Mouse (Mus musculus): Measurements from ENCODE around the gene Wwox.
A peak's percentile ranks its signal among the peaks of the same experiment; 100 is the strongest.

The Wwox gene

GRCm38 (mm10) chr8:114908086-114908485, 468.6 kb downstream of the Wwox start:
- no peak for DNase-seq (ENCODE audit: low spot score)

- DNase-seq (ENCODE audit: low spot score) = no peak
Observed at GRCm38 (mm10) chr8:114908589-114908988, 469.1 kb downstream of the Wwox start.

DNA sequence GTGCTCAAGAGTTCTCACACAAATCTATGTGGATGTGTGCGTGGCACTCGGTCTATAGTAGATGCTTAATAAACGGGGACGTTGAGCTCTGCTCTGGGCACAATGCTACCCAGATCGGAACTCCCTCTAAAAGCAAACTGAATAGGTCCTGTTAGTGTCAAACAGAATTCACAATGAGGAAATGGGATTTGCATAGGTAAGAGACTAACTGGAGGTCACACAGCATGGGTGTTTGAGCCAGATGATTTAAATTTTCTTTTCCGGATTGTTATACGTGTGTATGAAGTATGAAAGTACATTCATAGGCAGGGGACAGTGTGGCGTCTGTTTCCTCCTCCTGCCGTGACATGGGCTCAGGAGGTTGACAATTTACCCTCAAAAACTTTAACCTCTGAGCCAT, 469.7 kb downstream of the Wwox start:
- DNase-seq (ENCODE audit: low spot score) = no peak

GRCm38 (mm10) chr8:114911031-114911580, 471.7 kb downstream of the Wwox start:
- DNase-seq (ENCODE audit: low spot score) = no peak

DNA sequence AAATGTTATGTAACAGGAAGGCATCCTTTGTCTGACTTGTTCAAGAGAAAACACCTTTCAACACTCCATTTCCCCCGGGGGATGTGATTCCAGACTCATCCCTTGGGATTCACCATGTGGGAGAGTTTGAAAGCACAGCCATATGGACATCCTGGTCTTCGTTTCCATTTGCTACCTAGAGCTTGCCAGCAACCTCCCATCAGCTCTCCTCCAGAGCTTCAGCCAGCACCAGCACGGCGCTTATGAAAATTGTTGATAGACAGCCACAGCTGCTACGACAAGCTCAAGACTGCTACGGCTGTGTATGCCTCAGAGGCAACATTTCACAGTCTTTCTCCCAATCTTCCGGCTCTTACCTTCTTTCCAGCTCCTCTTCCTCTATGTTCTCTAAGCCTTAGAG, 484.2 kb downstream of the Wwox start:
- peak; percentile 25 for DNase-seq (ENCODE audit: low spot score)

DNA sequence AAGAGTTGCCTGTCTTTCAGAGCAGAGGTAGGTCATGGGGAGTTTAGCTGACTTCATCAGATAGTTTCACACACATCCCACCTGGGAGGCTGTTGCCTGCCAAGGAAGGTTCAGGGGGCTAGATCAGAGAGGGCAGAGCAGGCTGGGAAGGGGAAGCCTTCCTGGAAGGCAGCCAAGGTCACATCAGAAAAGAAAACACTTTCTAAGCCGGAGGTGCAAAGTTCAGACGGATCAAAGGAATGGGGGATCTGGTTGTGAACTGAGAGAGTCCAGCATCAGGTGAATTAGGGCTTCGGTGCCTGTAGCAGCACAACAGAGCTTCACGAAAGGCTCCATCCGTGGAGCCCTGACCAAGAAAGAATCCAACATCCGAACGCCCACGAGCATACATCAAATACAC, 488.0 kb downstream of the Wwox start:
- no peak for DNase-seq (ENCODE audit: low spot score)

DNA sequence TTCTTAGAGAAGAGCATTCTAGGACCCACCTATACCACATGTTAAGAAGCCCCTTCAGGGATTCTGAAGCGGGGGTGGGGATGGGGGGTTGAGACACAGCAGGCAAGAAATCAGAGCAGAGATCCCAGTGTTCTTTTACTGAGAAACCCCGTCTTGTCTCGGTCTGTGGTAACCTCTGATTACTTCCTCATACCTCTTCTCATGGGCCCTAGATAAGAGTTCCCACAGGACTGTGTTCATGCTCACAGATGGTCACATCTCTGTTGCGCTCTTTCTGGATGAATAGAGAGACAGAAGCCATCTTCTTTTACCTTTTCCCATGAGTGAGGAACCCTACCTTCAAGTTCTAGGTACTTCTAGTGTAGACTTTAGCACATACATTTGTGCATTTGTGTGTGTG, 488.5 kb downstream of the Wwox start:
- DNase-seq (ENCODE audit: low spot score) = no peak

DNA sequence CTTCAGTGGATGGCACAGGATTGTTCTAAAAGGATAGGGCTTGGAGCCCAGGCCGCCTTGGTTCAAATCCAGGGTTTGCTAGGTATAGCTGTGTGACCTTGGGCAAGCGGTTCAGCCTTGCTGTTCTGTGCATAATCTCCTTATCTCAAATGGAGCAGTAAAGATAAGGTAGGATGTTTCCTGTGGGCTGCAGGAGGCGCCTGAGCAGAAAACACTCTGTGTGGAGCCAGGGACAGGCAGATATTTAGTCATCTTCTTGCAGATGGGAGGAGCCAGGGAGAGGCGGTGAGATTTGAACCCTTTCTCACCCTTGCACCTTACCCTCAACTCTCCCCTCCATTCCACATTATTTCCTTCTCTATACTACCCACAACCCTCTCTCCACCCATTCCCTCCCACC, 490.1 kb downstream of the Wwox start:
- DNase-seq (ENCODE audit: low spot score) = no peak

GRCm38 (mm10) chr8:114932071-114932630, 492.7 kb downstream of the Wwox start:
- DNase-seq (ENCODE audit: low spot score) = no peak

DNA sequence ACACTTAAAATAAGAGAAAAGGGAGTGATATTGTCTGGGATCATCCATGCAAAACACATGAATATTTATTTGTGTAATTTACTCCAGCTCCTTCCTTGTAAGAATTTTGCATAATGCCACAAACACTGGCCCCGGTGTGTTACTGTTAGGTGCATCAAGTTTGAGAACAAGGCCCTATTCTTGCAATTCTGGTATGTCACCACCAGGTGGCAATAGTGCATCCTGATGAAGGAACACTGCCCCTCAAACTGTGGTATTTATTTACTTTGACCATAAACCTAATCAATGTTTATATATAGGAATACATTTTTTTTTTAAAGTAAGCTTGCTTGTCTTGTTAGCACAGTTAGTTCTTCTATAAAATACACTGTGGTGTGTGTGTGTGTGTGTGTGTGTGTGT, 493.8 kb downstream of the Wwox start:
- DNase-seq (ENCODE audit: low spot score) = no peak

DNA sequence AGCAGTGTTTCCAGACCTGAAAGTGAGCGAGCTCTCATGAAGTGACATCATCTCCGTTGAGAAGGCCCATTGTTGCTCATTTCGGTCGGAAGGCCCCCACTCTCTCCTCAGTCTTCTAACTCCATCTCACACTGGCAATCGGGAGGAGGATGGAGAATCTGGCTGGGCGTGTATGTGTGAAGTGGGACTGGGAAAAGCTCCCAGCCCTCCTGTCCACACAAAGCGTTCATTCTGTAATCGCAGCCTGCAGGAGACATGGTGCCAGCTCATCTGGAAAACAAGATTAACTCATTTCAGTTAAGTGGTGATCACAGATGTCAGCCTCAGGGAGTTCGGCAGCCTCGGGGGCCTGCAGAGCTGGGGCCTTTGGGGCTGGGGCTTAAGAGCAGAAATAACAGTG, 497.4 kb downstream of the Wwox start:
- peak; percentile 5 for DNase-seq (ENCODE audit: low spot score)

- DNase-seq (ENCODE audit: low spot score) = no peak
Observed at GRCm38 (mm10) chr8:114939338-114939737, 499.9 kb downstream of the Wwox start.

- no peak for DNase-seq (ENCODE audit: low spot score)
Observed at GRCm38 (mm10) chr8:114941096-114941495, 501.6 kb downstream of the Wwox start.

- DNase-seq (ENCODE audit: low spot score) = no peak
Observed at GRCm38 (mm10) chr8:114941644-114942043, 502.2 kb downstream of the Wwox start.

- DNase-seq (ENCODE audit: low spot score) = no peak
Observed at GRCm38 (mm10) chr8:114947921-114948320, 508.5 kb downstream of the Wwox start.

GRCm38 (mm10) chr8:114956377-114957168, 517.1 kb downstream of the Wwox start:
- DNase-seq (ENCODE audit: low spot score) = no peak

DNA sequence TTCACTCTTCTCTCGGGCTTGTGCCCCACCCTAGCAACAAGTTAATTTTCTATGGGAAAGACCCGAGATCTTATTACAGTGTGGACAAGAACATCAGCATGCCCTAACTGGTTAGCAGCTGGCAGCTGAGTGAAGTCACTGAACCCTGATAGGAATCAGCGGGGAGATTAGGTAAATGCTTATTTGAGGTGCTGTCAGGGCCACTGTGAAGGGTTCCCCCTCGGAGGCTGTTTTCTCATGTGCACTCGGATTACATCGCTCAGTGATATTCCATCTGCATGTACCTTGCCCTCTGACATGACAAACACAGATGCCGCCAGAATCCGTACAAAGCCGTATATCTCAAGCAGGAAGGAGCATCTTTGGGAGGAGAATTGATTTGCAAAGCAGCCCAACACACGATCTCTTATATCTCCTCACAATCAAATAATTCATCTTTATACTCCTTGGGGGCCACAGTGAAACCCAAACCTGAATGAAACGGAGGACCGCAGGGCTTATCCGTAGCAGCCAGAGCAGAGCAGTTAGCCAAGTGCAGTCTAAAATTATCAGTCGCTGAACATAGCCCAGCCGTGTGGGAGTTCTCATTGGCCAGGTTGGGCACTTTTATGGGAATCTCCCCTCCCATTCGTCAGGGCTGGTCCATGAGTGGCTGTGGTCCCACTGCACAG, 519.1 kb downstream of the Wwox start:
- no peak for DNase-seq (ENCODE audit: low spot score)

- no peak for DNase-seq (ENCODE audit: low spot score)
Observed at GRCm38 (mm10) chr8:114959406-114959805, 520.0 kb downstream of the Wwox start.

GRCm38 (mm10) chr8:114962494-114962893, 523.0 kb downstream of the Wwox start:
- no peak for DNase-seq (ENCODE audit: low spot score)

DNA sequence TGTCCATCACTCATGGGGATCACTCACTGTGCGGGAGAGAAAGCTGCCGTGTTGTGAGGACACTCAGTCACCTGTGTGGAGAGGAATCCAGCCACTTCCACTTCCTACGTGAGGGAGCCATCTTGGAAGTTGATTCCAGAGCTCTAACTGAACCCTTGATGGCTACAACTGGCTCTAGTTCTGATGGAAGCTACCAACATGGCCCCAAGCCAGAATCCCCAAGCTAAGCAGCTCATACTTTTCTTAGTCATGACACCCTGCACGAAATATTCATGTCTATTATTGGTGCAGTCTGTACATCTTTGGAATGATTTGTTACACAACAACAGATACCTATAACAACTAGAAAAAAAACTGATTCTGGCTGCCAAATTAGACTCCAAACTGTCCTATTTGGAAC, 523.8 kb downstream of the Wwox start:
- no peak for DNase-seq (ENCODE audit: low spot score)

DNA sequence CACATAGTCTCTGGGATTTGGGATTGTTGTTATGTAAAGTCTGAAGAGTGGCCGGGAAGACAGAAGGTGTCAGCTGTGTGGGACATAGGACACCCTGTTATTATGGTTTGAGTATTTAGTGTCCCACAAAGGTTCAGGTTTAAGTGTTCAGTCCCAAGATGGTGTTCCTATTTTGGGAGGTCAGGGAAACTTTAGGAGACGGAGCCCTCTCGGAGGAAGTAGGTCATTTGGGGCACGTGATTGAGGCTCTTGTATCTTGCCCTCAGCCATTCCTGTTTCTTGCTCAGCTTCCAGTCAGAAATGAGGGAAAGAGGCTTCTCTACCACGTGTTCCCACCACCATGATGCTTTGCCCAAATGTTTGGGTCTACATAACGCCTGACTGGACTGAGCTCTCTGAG, 524.8 kb downstream of the Wwox start:
- no peak for DNase-seq (ENCODE audit: low spot score)

DNA sequence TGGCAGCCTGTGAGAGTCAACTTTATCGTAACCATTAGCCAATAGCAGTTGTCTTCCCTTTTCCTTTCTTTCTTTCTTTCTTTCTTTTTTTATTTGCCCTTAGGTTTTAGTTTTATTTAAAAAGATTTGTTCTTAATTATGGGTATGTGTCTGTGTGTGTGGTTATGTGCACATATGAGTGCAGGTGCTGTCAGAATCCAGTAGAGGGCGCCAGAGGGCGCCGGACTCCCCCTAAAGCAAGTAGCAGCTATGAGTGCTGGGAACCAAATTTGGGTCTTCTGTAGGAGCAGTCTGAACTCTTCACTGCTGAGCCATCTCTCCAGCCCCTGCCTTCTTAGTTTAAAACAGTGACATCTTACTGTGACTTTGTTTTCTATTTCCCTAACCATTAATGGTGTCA, 529.4 kb downstream of the Wwox start:
- DNase-seq (ENCODE audit: low spot score) = no peak

- DNase-seq (ENCODE audit: low spot score) = peak; percentile 65
Observed at GRCm38 (mm10) chr8:114971378-114971777, 531.9 kb downstream of the Wwox start.

Measured in layer of hippocampus, adult 9-10 months (tissue).